In the genomic region with DNA sequence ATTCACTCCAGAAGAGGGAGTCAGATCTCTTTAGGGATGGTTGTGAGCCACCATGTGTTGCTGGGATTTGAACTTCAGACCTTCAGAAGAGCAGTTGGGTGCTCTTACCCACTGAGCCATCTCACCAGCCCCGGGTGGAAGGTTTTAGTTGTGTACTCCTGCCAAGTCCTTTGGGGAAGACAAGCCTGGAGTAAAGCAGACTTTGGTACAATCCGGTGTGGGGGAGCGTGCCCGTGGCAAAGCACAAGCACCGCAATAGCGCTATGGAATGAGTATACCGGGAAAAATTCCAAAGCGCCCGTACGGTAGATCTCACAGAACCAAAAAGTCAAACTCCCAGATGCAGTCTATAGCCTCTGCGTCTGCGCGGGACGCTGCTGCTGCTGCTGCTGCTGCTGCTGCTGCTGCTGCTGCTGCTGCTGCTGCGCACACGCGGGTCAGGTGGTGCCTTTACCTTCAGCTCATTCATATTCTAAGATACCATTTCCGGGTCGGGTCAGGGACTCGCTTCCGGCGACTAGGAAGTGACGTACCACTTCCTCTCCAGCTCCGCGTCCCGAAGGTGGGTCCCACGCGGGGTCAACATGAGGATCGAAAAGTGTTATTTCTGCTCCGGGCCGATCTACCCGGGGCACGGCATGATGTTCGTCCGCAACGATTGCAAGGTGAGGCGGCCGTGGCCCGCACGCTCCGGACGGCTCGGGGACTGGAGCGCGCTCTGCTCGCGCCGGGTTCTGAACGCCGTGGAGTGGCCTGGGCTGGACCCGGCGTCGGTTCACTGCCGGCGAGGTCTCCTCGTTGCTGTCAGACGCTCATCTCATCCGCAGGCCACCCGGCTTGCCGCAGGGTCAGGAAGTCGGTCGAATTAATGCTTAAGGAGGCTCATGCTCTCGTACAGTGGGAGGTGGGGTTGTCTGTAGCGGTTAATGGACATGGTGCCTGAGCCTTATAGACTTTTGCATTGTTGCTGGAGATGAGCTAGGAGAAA, we compare ENCODE assay signal across 8 mouse cellular contexts. TPM values are rescaled to one million over a fixed set of nuclear protein-coding genes. Genes with fewer than 3 reads are reported as not detected.
DNase-seq lines count a peak whose midpoint lies in the region; ATAC-seq and TF ChIP-seq lines count a peak whose summit lies in the region.

Gene Rsl24d1 (plus strand): TSS at position 508 of the 988 bp plus-strand sequence.

- no peak for TF ChIP-seq CTCF in liver, postnatal 0 days (IDR thresholded peaks at IDR 0.05; ENCODE audit: low read depth)

- H3K36me3 ChIP-seq in forebrain, embryonic 13.5 days (ENCODE audit: poor library complexity, severe bottlenecking) = peaks cover 29% of the 10 kb centered on the region
- peaks cover 15% of the 10 kb centered on the region for H3K36me3 ChIP-seq in liver, postnatal 0 days (replicated peaks; ENCODE audit: insufficient read depth, low read length)
- H3K36me3 ChIP-seq in neural tube, embryonic 14.5 days (ENCODE audit: control insufficient read depth, insufficient read depth, low read length) = peaks cover 22% of the 10 kb centered on the region

- peak within 1 kb of the TSS; percentile 68 for H3K4me2 ChIP-seq in forebrain, embryonic 13.5 days
- H3K4me2 ChIP-seq in liver, postnatal 0 days (ENCODE audit: low read depth, low read length) = peak within 1 kb of the TSS; percentile 73
- peak within 1 kb of the TSS; percentile 89 for H3K4me2 ChIP-seq in neural tube, embryonic 14.5 days (ENCODE audit: low read depth, low read length)

- peak within 1 kb of the TSS; percentile 85 for H3K4me3 ChIP-seq in forebrain, embryonic 13.5 days
- H3K4me3 ChIP-seq in liver, postnatal 0 days (ENCODE audit: low read depth, low read length) = peak within 1 kb of the TSS; percentile 82
- H3K4me3 ChIP-seq in neural tube, embryonic 14.5 days (ENCODE audit: low read depth, low read length) = peak within 1 kb of the TSS; percentile 94

- peak within 1 kb of the TSS; percentile 66 for H3K27ac ChIP-seq in forebrain, embryonic 13.5 days
- peak within 1 kb of the TSS; percentile 85 for H3K27ac ChIP-seq in liver, postnatal 0 days (ENCODE audit: low read depth)
- peak within 1 kb of the TSS; percentile 56 for H3K27ac ChIP-seq in neural tube, embryonic 14.5 days (ENCODE audit: low read depth, low read length)

- TF ChIP-seq EP300 in liver, postnatal 0 days (IDR thresholded peaks at IDR 0.05; ENCODE audit: low read depth) = 0 out of 2 replicates have a peak, but pooled peaks have one; percentile 8

- H3K9ac ChIP-seq in forebrain, embryonic 13.5 days = peak within 1 kb of the TSS; percentile 82
- peak within 1 kb of the TSS; percentile 86 for H3K9ac ChIP-seq in liver, postnatal 0 days (replicated peaks)
- peak within 1 kb of the TSS; percentile 77 for H3K9ac ChIP-seq in neural tube, embryonic 14.5 days (replicated peaks; ENCODE audit: low read depth, low read length)

- peaks cover 7% of the 10 kb centered on the region for H3K4me1 ChIP-seq in forebrain, embryonic 13.5 days
- peaks cover 4% of the 10 kb centered on the region; the same call in 1 of the 2 replicates for H3K4me1 ChIP-seq in liver, postnatal 0 days (ENCODE audit: insufficient read depth)
- H3K4me1 ChIP-seq in neural tube, embryonic 14.5 days (ENCODE audit: control insufficient read depth, insufficient read depth, low read length) = peaks cover 7% of the 10 kb centered on the region

- peak; percentile 97 for DNase-seq in ES-CJ7 (ENCODE audit: low read depth, low spot score)
- peak; percentile 89 to 92 for DNase-seq in heart, postnatal 10 days
- peak; percentile 78 for DNase-seq in large intestine, adult 2 months (ENCODE audit: low read depth, low spot score)
- peak; percentile 81 for DNase-seq in liver, postnatal 0 days
- peak; percentile 74 for DNase-seq in testis, postnatal 10 days (ENCODE audit: low spot score)

- 0 out of 2 replicates have a peak, but pooled peaks cover 3% of the 10 kb centered on the region for H3K27me3 ChIP-seq in forebrain, embryonic 13.5 days
- no peaks in the 10 kb centered on the region for H3K27me3 ChIP-seq in liver, postnatal 0 days (ENCODE audit: insufficient read depth, low read length)
- H3K27me3 ChIP-seq in neural tube, embryonic 14.5 days (ENCODE audit: control insufficient read depth, insufficient read depth, low read length) = no peaks in the 10 kb centered on the region

- intact Hi-C loops in heart, postnatal 10 days (cut with DNase I) = no loop called here

- under 1% methylated on average over 64 of the region's 64 CpGs for WGBS in forebrain, embryonic 13.5 days
- under 1% methylated on average over 64 of the region's 64 CpGs for WGBS in large intestine, adult 2 months
- WGBS in liver, postnatal 0 days (ENCODE audit: insufficient replicate concordance) = under 1% methylated on average over 64 of the region's 64 CpGs
- under 1% methylated on average over 64 of the region's 64 CpGs for whole genome bisulfite sequencing in neural tube, embryonic 14.5 days

- peak; percentile 98 for ATAC-seq in cerebellum, adult (ENCODE audit: insufficient number of reproducible peaks, low FRiP score, low TSS enrichment)
- peak; percentile 98 for ATAC-seq in forebrain, embryonic 13.5 days
- peak; percentile 98 for ATAC-seq in liver, postnatal 0 days
- ATAC-seq in neural tube, embryonic 14.5 days (ENCODE audit: low read depth) = peak; percentile 99

- no peaks in the 10 kb centered on the region for H3K9me3 ChIP-seq in forebrain, embryonic 13.5 days (replicated peaks)
- no peaks in the 10 kb centered on the region for H3K9me3 ChIP-seq in liver, postnatal 0 days (ENCODE audit: low read length)
- no peaks in the 10 kb centered on the region for H3K9me3 ChIP-seq in neural tube, embryonic 14.5 days (ENCODE audit: control insufficient read depth, low read length)

RNA-seq across cellular contexts. Expression of gene Rsl24d1, which starts in this region (rescaled TPM):
- polyA plus RNA-seq in forebrain, embryonic 13.5 days (2015; fragmentation: Nextera tagmentation; extraction: Ambion mirVana) = 133 and 137 TPM in 2 replicates
- total RNA-seq in heart, postnatal 10 days (2021) = 10 to 100 TPM; 54.9 to 60.4 TPM
- polyA plus RNA-seq in large intestine, adult 2 months (2012; rRNA removed) = 16.6 and 20.9 TPM in 2 replicates
- polyA plus RNA-seq in liver, postnatal 0 days (2015; fragmentation: Nextera tagmentation; extraction: Ambion mirVana) = 39.0 and 41.4 TPM in 2 replicates
- 103 and 107 TPM in 2 replicates for polyA plus RNA-seq in neural tube, embryonic 14.5 days (2014; fragmentation: Nextera tagmentation; extraction: Ambion mirVana)

Comparison
In these comparisons a context has a peak if more than half of its experiments do, and no peak if none do; other contexts are left out.
1. Peak in every context shown above with its lines: DNase-seq, ATAC-seq, H3K4me3 ChIP-seq and H3K27ac ChIP-seq.